Mouse (Mus musculus) limb, embryonic 15.5 days (tissue): ENCODE data around the gene Vmn2r36. TPM values are rescaled to one million over a fixed set of nuclear protein-coding genes. Genes with fewer than 3 reads are reported as not detected.
"Not testable (repeated sequence)": the region's sequence is repeated elsewhere in the genome, so short reads cannot be mapped to it uniquely, and the experiment has no call there.

Experiments
- ATAC-seq: fragments of 200-750 bp; cut with Nextera tagmentation; 2 replicates; pipeline ENCODE4 v1.8.0; 2017; ENCODE audit warnings: low read depth, moderate TSS enrichment; ENCODE audit not compliant: insufficient number of reproducible peaks, low FRiP score, low TSS enrichment
- H3K27ac ChIP-seq: fragments of 300-500 bp; sonication (generic); 2 replicates; pipeline ENCODE4 v1.5.1; 2015; ENCODE audit warnings: moderate library complexity, mild to moderate bottlenecking, inconsistent platforms
- H3K27me3 ChIP-seq: fragments of 300-500 bp; sonication (generic); 2 replicates; pipeline ENCODE4 v1.6.1; 2015; ENCODE audit warnings: inconsistent platforms
- H3K36me3 ChIP-seq: fragments of 300-500 bp; sonication (generic); 2 replicates; pipeline ENCODE4 v1.6.1; 2015; ENCODE audit warnings: inconsistent platforms
- H3K4me1 ChIP-seq: fragments of 300-500 bp; sonication (generic); 2 replicates; pipeline ENCODE4 v1.6.1; 2015; ENCODE audit warnings: inconsistent platforms
- H3K4me2 ChIP-seq: fragments of 300-500 bp; sonication (generic); 2 replicates; pipeline ENCODE4 v1.6.1; 2015; ENCODE audit warnings: mild to moderate bottlenecking, inconsistent platforms
- H3K4me3 ChIP-seq: fragments of 300-500 bp; sonication (generic); 2 replicates; pipeline ENCODE4 v1.5.1; 2015; ENCODE audit warnings: mild to moderate bottlenecking, inconsistent platforms
- H3K9ac ChIP-seq: fragments of 300-500 bp; sonication (generic); 2 replicates; pipeline ENCODE4 v1.6.1; 2015; ENCODE audit warnings: inconsistent platforms
- H3K9me3 ChIP-seq: fragments of 300-500 bp; sonication (generic); 2 replicates; pipeline ENCODE4 v1.6.1; 2016; ENCODE audit warnings: inconsistent platforms
- WGBS: fragments of 180-500 bp; shearing (Covaris S2); methylation state at CpG from one replicate; pipeline ENCODE4 v1.1.7; 2015; 5-methylcytosine and 5-hydroxymethylcytosine counted together
- polyA plus RNA-seq: library from polyadenylated mRNA; unstranded; fragments of >200 nt; fragmentation: Nextera tagmentation; extraction: Ambion mirVana; gene quantifications from 2 replicates; pipeline ENCODE4 v1.2.1, GENCODE M21; 2015

Gene Vmn2r36
- polyA plus RNA-seq: not detected in 2 replicates

DNA sequence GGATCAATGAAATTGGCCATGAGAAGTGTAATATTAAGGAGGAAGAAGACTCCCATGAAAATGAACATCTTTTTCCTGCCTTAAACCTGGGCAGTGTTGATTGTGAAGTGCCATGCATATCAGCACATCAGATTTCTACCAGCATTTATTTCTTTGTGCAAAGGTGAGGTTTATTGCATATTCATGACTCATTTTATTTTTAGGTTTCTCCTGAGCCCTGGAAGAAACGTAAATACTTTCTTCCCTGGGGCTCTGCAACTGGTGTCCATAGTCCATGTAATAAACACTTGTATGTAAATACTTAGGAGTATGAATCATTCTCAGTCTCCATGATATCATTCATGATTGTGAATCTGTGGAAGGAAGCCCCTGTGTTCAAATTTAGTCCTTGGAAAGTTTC lies at the start of gene Vmn2r36:
Vmn2r36 (minus strand) TSS at position 101 of the 400 bp plus-strand sequence.
- not testable (repeated sequence) for H3K9ac ChIP-seq, H3K36me3 ChIP-seq, H3K4me3 ChIP-seq, H3K27ac ChIP-seq, ATAC-seq, H3K4me2 ChIP-seq, H3K27me3 ChIP-seq, H3K9me3 ChIP-seq, H3K4me1 ChIP-seq
- no CpG with 5 or more reads among the region's 1 CpGs for WGBS

Other genes with a start within 250 kb of the Vmn2r36 start
- gene Vmn2r34, start 213.0 kb downstream of the Vmn2r36 start, polyA plus RNA-seq: not detected in 2 replicates
- gene Vmn2r35, start 82.6 kb downstream of the Vmn2r36 start, polyA plus RNA-seq: not detected in 2 replicates